Mouse (Mus musculus) adrenal gland, postnatal 4 days (tissue): ENCODE measurements around the gene Hic1. TPM values are rescaled to one million over a fixed set of nuclear protein-coding genes. Genes with fewer than 3 reads are reported as not detected.
A peak's percentile ranks its signal among the peaks of the same experiment; 100 is the strongest.

Experiments used
- DNase-seq, 2 experiments: peaks; one replicate each; pipeline ENCODE4 v3.0.0; 2021 to 2022; ENCODE audit warnings: low spot score in 2 of 2, mixed read lengths in 2 of 2
- microRNA-seq: library from miRNA; unstranded; fragments of <30 nt; microRNA quantifications from one replicate; pipeline ENCODE4 v1.2.0, GENCODE M21; 2021
- total RNA-seq, 2 experiments: library from RNA; stranded (reverse); gene quantifications; 2 replicates each; pipeline ENCODE4 v1.2.3; 2021

Gene Hic1
- total RNA-seq, 2 experiments from 2014 or later = 22.9 to 29.2 TPM

DNA sequence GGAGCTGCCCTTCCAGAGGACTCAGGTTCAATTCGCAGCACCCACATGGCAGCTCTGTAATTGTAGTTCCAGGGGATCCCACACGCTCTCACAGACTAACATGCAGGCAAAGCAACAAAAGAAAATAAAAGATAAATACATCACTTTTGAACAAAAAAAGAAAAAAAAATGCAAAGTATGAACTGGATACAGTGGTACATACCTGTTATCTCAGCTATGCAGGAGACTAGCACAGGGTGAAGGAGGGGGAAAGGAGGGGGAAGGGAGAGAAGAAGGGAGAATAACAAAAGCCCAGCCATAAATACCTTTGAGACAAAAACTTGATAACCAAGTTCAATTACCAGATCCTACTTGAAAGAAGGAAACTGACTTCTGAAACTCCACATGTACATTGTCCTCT, 44.9 kb downstream of the Hic1 start:
- DNase-seq = no peak

DNA sequence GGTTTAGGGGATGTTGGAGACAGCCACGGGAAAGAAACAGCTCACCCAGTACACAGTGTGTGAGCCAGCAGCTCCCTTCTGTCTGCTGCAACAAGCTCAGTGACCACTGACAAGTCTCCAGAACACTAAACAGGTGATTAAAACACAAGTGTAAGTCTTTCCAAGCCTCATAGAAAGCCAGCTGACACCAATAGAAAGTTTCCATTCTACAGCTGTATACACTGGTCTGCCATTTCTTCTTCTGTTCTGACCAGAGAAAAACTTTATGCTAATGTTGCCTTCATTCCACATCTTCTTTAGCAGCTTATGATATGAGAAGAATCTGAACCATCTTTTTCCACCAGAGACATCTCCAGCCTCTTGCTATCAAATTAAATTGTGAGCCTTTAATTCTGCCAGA, 48.0 kb downstream of the Hic1 start:
- no peak for DNase-seq

DNA sequence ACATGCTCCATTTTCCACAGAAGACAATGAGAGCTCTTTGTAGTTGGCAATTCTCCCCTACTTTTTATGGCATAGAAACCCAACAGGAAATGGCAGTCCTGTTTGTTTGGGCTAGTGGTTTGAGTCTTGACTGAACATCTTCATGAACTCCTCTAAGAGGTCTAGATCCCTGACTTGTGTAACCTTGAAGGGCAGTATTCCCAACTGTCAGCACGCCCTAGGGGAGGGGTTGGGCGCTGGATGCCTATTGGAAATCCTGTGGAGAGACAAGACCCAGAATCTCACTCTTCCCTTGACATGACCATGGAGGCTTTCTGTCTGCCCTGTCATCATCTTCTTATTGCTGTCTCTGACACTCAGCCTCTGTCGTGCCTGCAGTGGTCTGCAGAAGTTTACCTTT, 49.5 kb downstream of the Hic1 start:
- no peak for DNase-seq

DNA sequence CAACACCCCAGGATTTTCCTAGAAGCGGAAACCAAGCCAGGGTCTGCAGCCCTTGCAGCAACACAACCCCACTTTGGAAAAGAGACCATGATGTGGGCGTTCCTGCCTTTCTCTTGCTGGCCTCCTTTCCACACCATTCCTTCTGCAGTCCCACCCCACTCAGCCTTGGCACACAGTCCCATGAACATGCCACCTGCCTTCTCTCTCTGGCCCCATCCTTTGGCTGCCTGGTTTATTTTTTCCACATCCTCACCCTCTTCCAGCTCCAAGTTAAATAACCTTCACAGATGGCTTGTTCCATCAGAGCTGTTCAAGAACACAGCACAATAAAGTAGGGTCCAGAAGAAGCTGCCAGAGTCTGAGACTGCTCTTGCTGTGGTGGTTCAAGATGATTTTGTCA, 50.0 kb downstream of the Hic1 start:
- DNase-seq = no peak

DNA sequence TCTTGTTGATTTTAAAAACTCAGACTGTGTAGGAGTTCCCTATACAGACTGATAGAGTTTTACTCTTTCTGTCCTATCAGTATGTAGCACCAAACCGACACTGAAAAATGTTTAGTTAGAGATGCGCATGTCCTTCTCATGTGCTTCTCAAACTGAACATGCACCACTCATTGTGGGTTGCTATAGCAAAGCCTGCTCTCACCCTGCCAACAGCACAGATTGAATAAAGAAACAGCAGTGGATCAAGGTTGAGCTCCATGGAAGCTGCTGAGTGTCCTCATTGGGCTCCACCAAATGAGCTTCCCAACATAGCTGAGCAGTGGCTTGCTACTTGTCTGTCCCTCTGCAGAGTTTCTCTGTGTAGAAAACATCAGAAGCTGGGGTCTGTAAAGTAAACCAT, 51.2 kb downstream of the Hic1 start:
- no peak for DNase-seq

DNA sequence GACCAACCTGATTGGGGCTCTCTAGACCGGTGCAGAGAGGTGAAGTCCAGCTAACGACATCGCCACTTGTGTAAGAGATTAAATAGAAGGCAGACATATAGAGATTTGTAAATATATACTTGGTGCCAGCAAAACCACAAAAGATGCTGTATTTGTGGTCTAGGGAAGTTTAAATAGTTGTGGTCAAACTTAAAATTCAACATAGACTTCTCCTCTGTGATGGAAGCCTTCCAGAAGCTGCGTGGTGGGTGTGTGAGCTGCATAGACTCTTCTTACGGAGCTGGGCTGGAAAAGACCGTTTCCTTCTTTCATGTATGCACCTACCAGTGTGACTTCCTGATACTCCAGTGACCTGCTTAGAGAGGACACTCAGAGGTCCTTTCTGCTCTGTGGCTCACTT, 52.9 kb downstream of the Hic1 start:
- no peak for DNase-seq

Small RNA genes lying within 50 kb of the gene (microRNA-seq; reads per million reads assigned to microRNA genes)
- gene Mir132 (798 reads per million, percentile 74 among the genes with 10 or more reads in this experiment), gene Mir212 (49.4 reads per million, percentile 38 among the genes with 10 or more reads in this experiment)

Other genes starting within 250 kb of the Hic1 start
- 10 to 100 TPM; 32.7 to 37.8 TPM for gene Smg6, start 243.7 kb downstream of the Hic1 start, total RNA-seq
- gene Srr, start 243.6 kb downstream of the Hic1 start, total RNA-seq = 10 to 100 TPM; 36.0 to 40.5 TPM
- gene Ovca2, start 9.3 kb upstream of the Hic1 start, total RNA-seq = 10 to 100 TPM; 16.0 to 17.4 TPM
- 10 to 100 TPM; 26.8 to 29.0 TPM for gene Dph1, start 21.7 kb upstream of the Hic1 start, total RNA-seq
- 10 to 100 TPM; 33.3 to 33.8 TPM for gene Rtn4rl1, start 24.3 kb upstream of the Hic1 start, total RNA-seq
- 10 to 100 TPM; 87.2 to 93.7 TPM for gene Rpa1, start 178.8 kb upstream of the Hic1 start, total RNA-seq
- gene Smyd4, start 178.9 kb upstream of the Hic1 start, total RNA-seq = 10 to 100 TPM; 11.4 to 12.3 TPM